Mouse (Mus musculus) heart, postnatal 0 days (tissue): ENCODE measurements around the gene Ern1.

ENCODE experiments used
- CTCF ChIP-seq: IDR thresholded peaks from 2 replicates; pipeline ENCODE4 v1.5.1; 2016; ENCODE audit warnings: antibody characterized with exemption, control low read depth, low read depth
- EP300 ChIP-seq: IDR thresholded peaks from 2 replicates; pipeline ENCODE4 v1.6.1; 2016; ENCODE audit warnings: antibody characterized with exemption, low read depth

- TF ChIP-seq CTCF (no peak), EP300 (no peak)
Measured at GRCm38 (mm10) chr11:106480530-106480885, 7.1 kb downstream of the Ern1 start.
